Mouse (Mus musculus) telencephalon, adult 2 months (tissue): ENCODE data around the gene Spata1.

Source experiments
- DNase-seq: peaks from one replicate; pipeline ENCODE4 v3.0.0-alpha.2; 2011; ENCODE audit warnings: low read depth, low spot score

Gene Spata1

DNA sequence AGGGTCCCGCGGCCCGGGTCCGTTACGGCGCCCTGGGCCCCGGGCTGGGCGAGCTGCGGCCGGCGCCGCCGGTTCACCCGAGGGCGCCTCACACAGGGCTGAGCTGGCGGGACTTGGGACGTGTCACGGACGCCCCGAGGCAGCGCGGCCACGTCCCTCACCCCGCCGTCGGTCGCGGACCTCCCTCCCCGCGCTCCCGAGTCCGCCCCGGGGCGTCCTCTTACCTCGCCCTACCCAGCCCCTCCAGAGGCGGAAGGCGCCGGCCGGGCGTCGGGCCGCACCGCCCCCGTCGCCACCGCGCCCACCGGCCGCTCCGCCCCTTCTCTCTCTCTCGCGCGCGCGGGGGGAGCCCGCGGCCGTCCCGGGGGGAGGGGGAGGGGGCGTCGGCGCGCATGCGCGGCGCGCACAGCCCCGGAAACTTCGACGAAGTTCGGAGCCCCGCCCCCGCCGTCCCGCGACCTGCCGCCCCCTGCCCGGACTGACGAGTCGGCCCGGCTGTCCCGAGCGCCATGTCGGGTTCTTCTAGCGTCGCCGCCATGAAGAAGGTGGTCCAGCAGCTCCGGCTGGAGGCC, at the start of gene Spata1, which contains the start of gene Gng5:
Spata1 (minus strand) TSS at position 323 of the 572 bp plus-strand sequence.
Gng5 (plus strand) TSS at position 377 of the 572 bp plus-strand sequence.
- DNase-seq, result no peak

DNA sequence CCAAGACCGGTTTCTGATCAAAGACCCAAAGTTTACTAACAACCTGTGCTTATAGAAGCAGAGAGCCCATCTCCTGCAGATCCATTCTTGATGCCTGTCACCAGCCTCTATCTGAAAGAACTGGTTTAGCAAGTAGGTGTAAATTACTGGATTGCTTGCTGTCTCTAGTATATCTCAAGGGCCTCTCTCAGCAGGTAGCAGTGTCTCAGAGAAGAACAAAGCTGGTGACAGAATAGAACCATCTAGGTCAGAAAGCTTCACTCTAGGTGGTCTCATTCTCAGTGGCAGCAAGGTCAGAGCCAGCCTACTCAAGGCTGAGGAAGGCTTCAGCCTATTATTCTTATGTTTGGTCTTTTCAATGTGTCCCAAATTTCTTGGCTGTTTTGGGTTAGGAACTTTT, 44.1 kb upstream of the Spata1 start:
- no peak for DNase-seq

GRCm38 (mm10) chr3:146540521-146541273, 41.1 kb upstream of the Spata1 start:
- no peak for DNase-seq

DNA sequence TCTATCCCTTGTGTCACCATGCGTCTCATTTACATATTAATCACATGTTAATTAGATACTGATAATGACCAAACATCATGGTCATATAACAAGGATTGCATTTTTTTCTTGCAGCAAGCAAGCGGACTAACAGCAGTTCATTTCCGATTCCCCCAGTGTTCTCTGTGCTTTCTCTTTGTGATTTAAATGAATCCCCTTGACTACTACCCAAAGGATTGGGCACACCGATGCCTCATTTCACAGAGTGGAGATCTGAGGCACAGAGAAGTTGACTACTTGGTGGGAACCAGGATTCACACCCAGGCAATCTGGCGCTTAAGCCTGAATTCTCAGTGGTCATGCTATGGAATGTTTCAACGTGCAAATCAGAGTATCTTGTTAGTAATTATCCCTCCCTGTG, 35.4 kb upstream of the Spata1 start:
- DNase-seq, result no peak

DNA sequence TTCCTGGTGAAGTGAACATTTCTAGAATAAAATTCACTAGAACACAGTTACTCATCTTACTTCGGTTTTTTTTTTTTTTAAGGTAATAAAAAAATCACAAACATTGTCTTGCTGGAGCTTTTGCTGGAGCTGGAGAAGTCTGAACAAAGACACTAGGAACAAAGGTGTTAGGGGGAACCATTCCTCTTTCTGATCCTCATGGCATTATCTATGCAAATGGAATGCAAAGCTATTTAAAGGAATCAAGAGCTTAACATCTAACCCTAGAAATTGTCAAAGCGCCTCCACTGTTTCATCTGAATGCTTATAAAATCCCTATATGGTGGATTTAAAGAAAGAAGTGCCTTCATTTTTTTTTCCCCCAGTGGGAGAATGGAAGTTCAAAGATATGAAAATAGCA, 28.8 kb upstream of the Spata1 start:
- peak; percentile 12 for DNase-seq

DNA sequence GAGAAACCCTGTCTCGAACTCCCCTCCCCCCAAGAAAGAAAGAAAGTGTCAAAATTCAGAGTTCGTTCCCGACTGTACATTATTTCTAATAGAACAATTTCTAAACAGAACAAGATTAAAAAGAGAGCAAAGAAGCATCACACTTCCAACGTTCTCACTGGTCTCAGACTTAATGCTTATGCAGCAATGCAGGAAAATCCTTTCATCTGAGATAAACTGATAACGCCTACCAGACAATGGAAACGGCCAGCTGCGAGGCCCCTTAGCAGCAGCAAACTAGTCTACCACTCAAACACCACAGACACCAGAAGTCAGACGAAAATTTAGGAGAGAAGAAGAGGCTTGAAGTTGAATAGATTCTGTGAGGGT, 22.1 kb upstream of the Spata1 start:
- no peak for DNase-seq

GRCm38 (mm10) chr3:146520798-146521651, 21.5 kb upstream of the Spata1 start, which contains the start of gene Rpf1:
Gene Rpf1 (minus strand): TSS chr3:146521429.
- peak; percentile 96 for DNase-seq

DNA sequence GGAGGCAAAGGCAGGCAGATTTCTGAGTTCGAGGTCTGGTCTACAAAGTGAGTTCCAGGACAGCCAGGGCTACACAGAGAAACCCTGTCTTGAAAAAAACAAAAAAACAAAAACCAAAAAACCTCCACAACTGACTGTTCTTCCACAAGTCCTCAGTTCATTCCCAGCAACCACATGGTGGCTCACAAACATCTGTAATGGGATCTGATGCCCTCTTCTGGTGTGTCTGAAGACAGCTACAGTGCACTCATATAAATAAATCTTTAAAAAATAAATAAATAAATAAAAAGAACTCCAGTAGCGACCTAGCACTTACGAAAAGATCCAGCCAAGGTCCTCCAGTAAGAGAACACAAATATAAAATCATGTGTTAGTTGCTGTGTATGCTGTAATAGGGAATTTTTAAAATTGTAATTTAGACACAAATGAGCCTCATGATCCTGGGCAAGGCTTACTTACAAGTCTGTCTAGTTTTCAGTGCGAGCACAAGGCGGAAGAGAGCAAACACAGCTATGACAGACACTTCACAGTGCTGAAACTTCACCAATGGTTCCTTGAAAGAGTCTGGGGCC, 20.8 kb upstream of the Spata1 start:
- DNase-seq, result no peak

- DNase-seq, result no peak
Measured at GRCm38 (mm10) chr3:146506711-146507110, 7.2 kb upstream of the Spata1 start.

- no peak for DNase-seq
Measured at GRCm38 (mm10) chr3:146501601-146502123, 2.1 kb upstream of the Spata1 start.

GRCm38 (mm10) chr3:146500810-146501201, 1.3 kb upstream of the Spata1 start:
- DNase-seq, result no peak

- DNase-seq, result no peak
Measured at GRCm38 (mm10) chr3:146500003-146500809, 653 bp upstream of the Spata1 start.

- DNase-seq, result no peak
Measured at GRCm38 (mm10) chr3:146498989-146499388, 564 bp downstream of the Spata1 start.

DNA sequence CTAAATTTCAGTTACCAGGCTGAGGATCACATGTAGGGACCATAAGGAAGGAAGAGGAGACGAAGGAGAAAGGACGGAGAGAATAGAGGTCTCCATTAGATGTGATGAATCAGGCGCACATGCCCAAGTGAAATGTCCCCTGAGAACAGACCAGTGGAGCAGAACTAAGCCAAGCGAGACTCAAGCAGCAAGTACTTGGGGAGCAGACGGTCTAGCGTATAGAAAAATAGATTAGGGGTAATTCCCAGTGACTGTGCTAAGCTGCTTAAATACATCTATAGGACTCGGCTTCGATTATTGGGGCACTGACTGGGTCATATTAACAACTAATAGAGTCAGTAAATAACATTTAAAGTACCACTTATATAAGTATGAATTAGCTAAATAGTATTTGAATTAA, 4.6 kb downstream of the Spata1 start:
- no peak for DNase-seq

- no peak for DNase-seq
Measured at GRCm38 (mm10) chr3:146486464-146486863, 13.1 kb downstream of the Spata1 start.

GRCm38 (mm10) chr3:146482044-146482443, 17.5 kb downstream of the Spata1 start:
- no peak for DNase-seq

DNA sequence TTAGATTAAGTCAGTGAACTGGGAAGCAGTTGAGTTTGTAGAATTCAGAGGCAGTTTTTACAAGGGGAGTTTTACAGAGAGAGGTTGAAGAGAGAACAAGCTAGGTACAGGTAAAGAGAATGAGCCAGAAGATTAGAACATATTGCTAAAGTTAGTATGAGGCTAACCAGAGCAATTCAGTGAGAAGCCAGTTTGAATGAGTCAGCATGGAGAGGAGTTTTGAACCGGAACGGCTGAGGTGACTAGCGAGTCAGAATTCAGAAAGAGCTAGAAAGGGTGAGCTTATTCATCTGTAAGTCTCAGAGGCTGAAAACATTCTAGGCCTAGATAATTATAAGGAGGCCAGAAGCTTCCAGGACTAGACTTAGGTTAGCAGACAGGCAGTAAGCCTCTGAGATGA, 25.1 kb downstream of the Spata1 start:
- DNase-seq, result no peak

GRCm38 (mm10) chr3:146473741-146474140, 25.8 kb downstream of the Spata1 start:
- DNase-seq, result no peak

- DNase-seq, result no peak
Measured at GRCm38 (mm10) chr3:146472657-146473056, 26.9 kb downstream of the Spata1 start.

DNA sequence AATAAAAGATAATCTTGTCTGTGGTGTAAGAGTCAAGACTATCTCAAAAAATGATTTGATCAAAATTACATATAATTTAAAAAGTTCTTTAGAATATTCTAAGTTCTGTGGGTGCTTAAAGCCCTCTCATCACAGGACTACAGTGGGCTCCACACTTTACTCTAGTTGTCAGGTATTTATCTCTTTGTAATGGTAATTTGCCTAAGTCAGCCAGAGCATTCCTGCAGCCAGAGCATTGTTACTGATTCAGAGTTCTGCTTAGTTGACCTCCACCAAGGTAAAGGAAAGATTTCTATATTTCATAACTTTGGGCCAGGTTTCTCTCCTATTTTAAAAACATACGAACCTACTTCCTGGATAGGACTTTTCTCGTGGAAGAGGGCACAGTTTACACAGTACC, 30.3 kb downstream of the Spata1 start:
- no peak for DNase-seq

- DNase-seq, result no peak
Measured at GRCm38 (mm10) chr3:146462939-146463338, 36.6 kb downstream of the Spata1 start.
